Mouse (Mus musculus) heart, embryonic 14.5 days (tissue): ENCODE results near the gene Fzd4. TPM values are rescaled to one million over a fixed set of nuclear protein-coding genes. Genes with fewer than 3 reads are reported as not detected.

Source experiments
- ATAC-seq: fragments of 200-750 bp; cut with Nextera tagmentation; 2 replicates; pipeline ENCODE4 v1.8.0; 2017; ENCODE audit warnings: low read depth, moderate TSS enrichment; ENCODE audit not compliant: insufficient number of reproducible peaks, insufficient read depth, low FRiP score
- H3K27ac ChIP-seq, 2 experiments: fragments of 200-500 bp in 1 of 2; fragments of 300-500 bp in 1 of 2; sonication (generic) in 1 of 2; replicated peaks in 1 of 2; 2 replicates each; pipeline ENCODE4 v1.5.1; 2012 to 2014; ENCODE audit warnings: low read depth in 2 of 2, low read length in 2 of 2, control low read depth in 1 of 2, mild to moderate bottlenecking in 1 of 2, mixed read lengths in 1 of 2; ENCODE audit not compliant: control insufficient read depth in 1 of 2, insufficient read depth in 1 of 2
- H3K27me3 ChIP-seq: fragments of 300-500 bp; sonication (generic); 2 replicates; pipeline ENCODE4 v1.6.1; 2014; ENCODE audit warnings: mild to moderate bottlenecking, low read length, control low read depth; ENCODE audit not compliant: control insufficient read depth, insufficient read depth
- H3K36me3 ChIP-seq: fragments of 300-500 bp; sonication (generic); 2 replicates; pipeline ENCODE4 v1.6.1; 2014; ENCODE audit warnings: mild to moderate bottlenecking, control low read depth, low read length, mixed read lengths; ENCODE audit not compliant: control insufficient read depth, insufficient read depth
- H3K4me1 ChIP-seq, 2 experiments: fragments of 200-500 bp in 1 of 2; fragments of 300-500 bp in 1 of 2; sonication (generic) in 1 of 2; 2 replicates each; pipeline ENCODE4 v1.6.1; 2012 to 2014; ENCODE audit warnings: low read length in 2 of 2, control low read depth in 1 of 2, mixed read lengths in 1 of 2; ENCODE audit not compliant: control insufficient read depth in 2 of 2, insufficient read depth in 2 of 2
- H3K4me2 ChIP-seq: fragments of 300-500 bp; sonication (generic); 2 replicates; pipeline ENCODE4 v1.6.1; 2014; ENCODE audit warnings: mild to moderate bottlenecking, low read length
- H3K4me3 ChIP-seq, 2 experiments: fragments of 200-500 bp in 1 of 2; fragments of 300-500 bp in 1 of 2; sonication (generic) in 1 of 2; 2 replicates each; pipeline ENCODE4 v1.5.1; 2012 to 2014; ENCODE audit warnings: low read length in 2 of 2, mild to moderate bottlenecking in 2 of 2, control low read depth in 1 of 2, low read depth in 1 of 2, moderate library complexity in 1 of 2; ENCODE audit not compliant: control insufficient read depth in 1 of 2, insufficient read depth in 1 of 2
- H3K9ac ChIP-seq: fragments of 300-500 bp; sonication (generic); 2 replicates; pipeline ENCODE4 v1.6.1; 2014; ENCODE audit warnings: mild to moderate bottlenecking, low read length
- H3K9me3 ChIP-seq: fragments of 300-500 bp; sonication (generic); 2 replicates; pipeline ENCODE4 v1.6.1; 2016; ENCODE audit warnings: low read length, control low read depth; ENCODE audit not compliant: control insufficient read depth
- WGBS: fragments of 180-500 bp; shearing (Covaris S2); extraction: QIAGEN DNeasy Blood & Tissue Kit; methylation state at CpG from one replicate; pipeline ENCODE4 v1.1.7; 2014; 5-methylcytosine and 5-hydroxymethylcytosine counted together
- polyA plus RNA-seq: library from polyadenylated mRNA; unstranded; fragments of >200 nt; fragmentation: Nextera tagmentation; extraction: Ambion mirVana; gene quantifications from 2 replicates; pipeline ENCODE4 v1.2.1, GENCODE M21; 2014

The Fzd4 gene
- polyA plus RNA-seq, 1 experiment from 2014 or later, result 13.2 TPM

DNA sequence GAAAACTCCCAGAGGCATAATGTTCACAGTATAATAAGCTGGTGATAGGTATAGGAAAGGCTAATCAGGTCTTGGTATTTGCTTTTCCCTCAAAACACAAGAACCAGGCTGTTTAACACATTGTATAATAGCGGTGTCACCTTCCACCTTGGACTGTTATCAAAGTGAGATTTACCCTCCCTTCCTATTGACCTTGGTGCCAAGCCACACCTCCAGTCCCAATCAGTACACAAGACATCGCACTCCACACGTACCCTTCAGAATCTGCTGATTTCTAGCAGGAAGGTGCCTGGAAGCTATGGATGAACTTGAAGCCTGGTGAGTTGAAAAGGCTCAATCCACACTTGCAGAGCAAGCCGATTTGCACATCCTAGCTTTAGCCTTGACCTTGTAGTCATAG, 12.3 kb upstream of the Fzd4 start:
- no peak for ATAC-seq
- WGBS, result 42% methylated on average over 4 of the region's 4 CpGs
- no peak overlapping the region for H3K9ac ChIP-seq

GRCm38 (mm10) chr7:89392388-89392787, 11.8 kb upstream of the Fzd4 start:
- Histone ChIP-seq H3K4me3 (no peak overlapping the region), H3K9me3 (no peaks in the 10 kb centered on the region), H3K4me2 (no peak overlapping the region), H3K27me3 (no peaks in the 10 kb centered on the region), H3K36me3 (no peaks in the 10 kb centered on the region), H3K27ac (no peak overlapping the region), H3K4me1 (peaks cover 2 to 8% of the 10 kb centered on the region in 2 experiments; a peak in 3 of 4 replicates), H3K9ac (no peak overlapping the region)
- ATAC-seq, result no peak
- WGBS, result 53% methylated on average over 4 of the region's 4 CpGs

More for the DNA sequence above, 12.3 kb upstream of the Fzd4 start:
- no peaks in the 10 kb centered on the region for H3K9me3 ChIP-seq
- H3K4me1 ChIP-seq, result peaks cover 4 to 8% of the 10 kb centered on the region in 2 experiments; a peak in 3 of 4 replicates
- H3K36me3 ChIP-seq, result no peaks in the 10 kb centered on the region
- no peak overlapping the region for H3K4me2 ChIP-seq
- no peaks in the 10 kb centered on the region for H3K27me3 ChIP-seq
- no peak overlapping the region for H3K4me3 ChIP-seq
- H3K27ac ChIP-seq, result no peak overlapping the region

DNA sequence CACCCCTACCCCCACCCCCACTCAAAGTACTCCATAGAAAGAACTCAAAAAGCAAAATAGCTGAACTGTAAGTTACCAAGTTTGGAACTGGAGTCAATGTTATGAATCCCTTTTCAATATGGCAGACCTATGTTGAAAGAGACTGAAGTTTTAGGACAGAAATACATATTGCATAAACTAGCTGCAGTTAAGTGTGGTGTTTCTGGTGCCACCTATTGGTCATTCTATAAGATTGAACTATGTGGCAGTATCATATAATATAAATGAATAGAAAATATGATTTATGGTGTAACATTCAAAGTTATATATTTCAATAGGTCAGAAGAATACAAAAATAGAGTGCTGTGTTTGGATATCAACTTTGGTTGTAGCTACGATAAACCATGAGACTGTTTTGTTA, 11.3 kb upstream of the Fzd4 start:
- Histone ChIP-seq H3K27ac (no peak overlapping the region), H3K9ac (no peak overlapping the region), H3K36me3 (no peaks in the 10 kb centered on the region), H3K9me3 (no peaks in the 10 kb centered on the region), H3K4me1 (peaks cover 2 to 8% of the 10 kb centered on the region in 2 experiments; a peak in 3 of 4 replicates), H3K4me3 (no peak overlapping the region), H3K4me2 (no peak overlapping the region), H3K27me3 (no peaks in the 10 kb centered on the region)
- no peak for ATAC-seq
- 98% methylated on average over 1 of the region's 1 CpGs for WGBS

DNA sequence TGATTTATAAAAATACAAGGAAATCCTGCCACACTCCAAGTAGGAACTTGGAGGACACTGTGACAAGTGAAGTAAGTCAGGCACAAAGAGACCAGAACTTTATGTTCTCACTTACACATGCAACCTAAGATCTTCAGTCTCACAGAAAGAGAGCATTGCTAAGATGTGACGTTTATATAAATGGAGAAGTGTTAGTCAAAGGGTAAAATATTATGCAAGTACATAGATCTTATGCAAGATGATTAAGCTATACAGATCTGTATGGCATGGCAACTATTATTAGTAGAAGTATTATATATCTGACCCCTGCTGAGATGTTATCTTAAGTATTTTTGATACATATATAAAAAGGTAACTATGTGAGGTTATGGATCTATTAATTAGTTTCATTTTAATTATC, 8.8 kb upstream of the Fzd4 start:
- Histone ChIP-seq H3K9ac (no peak overlapping the region), H3K27me3 (no peaks in the 10 kb centered on the region), H3K9me3 (no peaks in the 10 kb centered on the region), H3K4me3 (no peak overlapping the region), H3K4me1 (peaks cover 0 to 8% of the 10 kb centered on the region in 2 experiments; a peak in 2 of 4 replicates), H3K36me3 (no peaks in the 10 kb centered on the region), H3K27ac (no peak overlapping the region), H3K4me2 (no peak overlapping the region)
- no peak for ATAC-seq
- 76% methylated on average over 1 of the region's 1 CpGs for WGBS

DNA sequence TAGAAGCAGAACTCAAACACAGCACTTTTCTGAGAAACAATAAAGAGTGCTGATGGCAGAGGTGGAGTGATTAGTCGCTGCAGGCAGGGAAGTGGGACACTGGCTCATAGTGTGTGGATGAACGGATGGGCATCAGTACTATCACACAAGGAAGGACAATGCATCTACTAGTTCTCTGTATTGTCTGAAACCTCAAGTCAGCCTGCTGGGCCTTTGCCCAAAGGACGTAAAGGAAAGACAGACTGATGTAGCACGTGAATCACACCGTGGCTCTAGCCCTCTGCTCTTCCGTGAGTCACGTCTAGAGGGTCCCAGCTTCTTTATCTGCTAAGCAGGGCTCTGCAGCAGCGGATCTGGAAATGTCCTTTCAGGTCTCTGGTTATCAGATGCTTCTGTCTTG, 7.8 kb upstream of the Fzd4 start:
- ATAC-seq, result no peak
- peaks cover 0 to 8% of the 10 kb centered on the region in 2 experiments; a peak in 2 of 4 replicates for H3K4me1 ChIP-seq
- 47% methylated on average over 8 of the region's 8 CpGs for WGBS
- H3K36me3 ChIP-seq, result no peaks in the 10 kb centered on the region
- H3K9me3 ChIP-seq, result no peaks in the 10 kb centered on the region
- no peak overlapping the region for H3K27ac ChIP-seq
- no peak overlapping the region for H3K9ac ChIP-seq
- H3K27me3 ChIP-seq, result no peaks in the 10 kb centered on the region
- no peak overlapping the region for H3K4me2 ChIP-seq
- no peak overlapping the region for H3K4me3 ChIP-seq

GRCm38 (mm10) chr7:89397837-89398534, 6.2 kb upstream of the Fzd4 start:
- ATAC-seq, result no peak
- Histone ChIP-seq H3K4me2 (no peak overlapping the region), H3K27me3 (no peaks in the 10 kb centered on the region), H3K27ac (no peak overlapping the region), H3K9ac (no peak overlapping the region), H3K36me3 (no peaks in the 10 kb centered on the region), H3K4me1 (peaks cover under 1 to 5% of the 10 kb centered on the region in 2 experiments; a peak in 1 of 4 replicates), H3K4me3 (no peak overlapping the region), H3K9me3 (no peaks in the 10 kb centered on the region)
- WGBS, result 67% methylated on average over 3 of the region's 3 CpGs

GRCm38 (mm10) chr7:89400721-89401120, 3.4 kb upstream of the Fzd4 start:
- H3K27ac ChIP-seq, result no peak overlapping the region
- WGBS, result 91% methylated on average over 2 of the region's 2 CpGs
- no peak overlapping the region for H3K9ac ChIP-seq
- no peak overlapping the region for H3K4me2 ChIP-seq
- no peaks in the 10 kb centered on the region for H3K36me3 ChIP-seq
- no peak for ATAC-seq
- no peak overlapping the region for H3K4me3 ChIP-seq
- H3K4me1 ChIP-seq, result peaks cover 3 to 7% of the 10 kb centered on the region in 2 experiments; a peak in 1 of 4 replicates
- H3K27me3 ChIP-seq, result no peaks in the 10 kb centered on the region
- no peaks in the 10 kb centered on the region for H3K9me3 ChIP-seq
